ENCODE assay signal across 8 mouse cellular contexts in genomic region chr6:35253474-35253873, GRCm38 (mm10). TPM values are rescaled to one million over a fixed set of nuclear protein-coding genes. Genes with fewer than 3 reads are reported as not detected.
A peak's percentile ranks its signal among the peaks of the same experiment; 100 is the strongest.
DNase-seq lines count a peak whose midpoint lies in the region; ATAC-seq and TF ChIP-seq lines count a peak whose summit lies in the region.

No protein-coding gene starts in this region.

- H3K27ac ChIP-seq in heart, embryonic 11.5 days (ENCODE audit: low read depth, low read length), result peak overlapping the region; percentile 96
- peak overlapping the region; percentile 92 for H3K27ac ChIP-seq in embryonic facial prominence, embryonic 10.5 days (replicated peaks)
- H3K27ac ChIP-seq in hindbrain, embryonic 15.5 days (replicated peaks), result no peak overlapping the region
- no peak overlapping the region for H3K27ac ChIP-seq in midbrain, embryonic 13.5 days
- H3K27ac ChIP-seq in thymus, adult 2 months (ENCODE audit: control insufficient read depth, insufficient read depth, low read length), result no peak overlapping the region

- TF ChIP-seq POLR2A in thymus, adult 2 months (IDR thresholded peaks at IDR 0.05; ENCODE audit: control insufficient read depth, extremely low read depth, insufficient read depth, low read length, poor library complexity), result no peak

- TF ChIP-seq CTCF in thymus, adult 2 months (IDR thresholded peaks at IDR 0.05; ENCODE audit: borderline replicate concordance, control insufficient read depth, extremely low read depth, insufficient read depth, low read length, poor library complexity), result no peak

- peak overlapping the region; percentile 75 for H3K4me3 ChIP-seq in heart, embryonic 11.5 days (ENCODE audit: low read depth, low read length)
- H3K4me3 ChIP-seq in embryonic facial prominence, embryonic 10.5 days, result peak overlapping the region; percentile 75
- peak overlapping the region; percentile 76 for H3K4me3 ChIP-seq in hindbrain, embryonic 15.5 days
- peak overlapping the region; percentile 72 for H3K4me3 ChIP-seq in midbrain, embryonic 13.5 days (replicated peaks)
- H3K4me3 ChIP-seq in thymus, adult 2 months (ENCODE audit: control insufficient read depth, insufficient read depth, low read length), result no peak overlapping the region

- peak overlapping the region; percentile 77 for H3K4me2 ChIP-seq in heart, embryonic 11.5 days
- peak overlapping the region; percentile 71 for H3K4me2 ChIP-seq in hindbrain, embryonic 15.5 days
- H3K4me2 ChIP-seq in midbrain, embryonic 13.5 days (replicated peaks), result peak overlapping the region; percentile 65

- peaks cover 52% of the 10 kb centered on the region for H3K4me1 ChIP-seq in heart, embryonic 11.5 days (ENCODE audit: control insufficient read depth, insufficient read depth, low read length)
- H3K4me1 ChIP-seq in embryonic facial prominence, embryonic 10.5 days, result peaks cover 36% of the 10 kb centered on the region
- peaks cover 34% of the 10 kb centered on the region for H3K4me1 ChIP-seq in hindbrain, embryonic 15.5 days (replicated peaks)
- peaks cover 33% of the 10 kb centered on the region for H3K4me1 ChIP-seq in midbrain, embryonic 13.5 days (replicated peaks)
- peaks cover 17% of the 10 kb centered on the region for H3K4me1 ChIP-seq in thymus, adult 2 months (replicated peaks; ENCODE audit: control insufficient read depth, insufficient read depth, low read length)

- WGBS in heart, embryonic 11.5 days (ENCODE audit: insufficient replicate concordance), result 34% methylated on average over 5 of the region's 5 CpGs
- WGBS in embryonic facial prominence, embryonic 10.5 days, result 41% methylated on average over 5 of the region's 5 CpGs
- 51% methylated on average over 5 of the region's 5 CpGs for WGBS in hindbrain, embryonic 15.5 days
- WGBS in midbrain, embryonic 13.5 days, result 49% methylated on average over 5 of the region's 5 CpGs
- WGBS in thymus, adult 2 months, result 62% methylated on average over 5 of the region's 5 CpGs

- H3K36me3 ChIP-seq in heart, embryonic 11.5 days (ENCODE audit: control insufficient read depth, insufficient read depth, low read length), result no peaks in the 10 kb centered on the region
- peaks cover 4% of the 10 kb centered on the region for H3K36me3 ChIP-seq in embryonic facial prominence, embryonic 10.5 days (replicated peaks)
- H3K36me3 ChIP-seq in hindbrain, embryonic 15.5 days, result no peaks in the 10 kb centered on the region
- no peaks in the 10 kb centered on the region for H3K36me3 ChIP-seq in midbrain, embryonic 13.5 days
- no peaks in the 10 kb centered on the region for H3K36me3 ChIP-seq in thymus, adult 2 months (ENCODE audit: control insufficient read depth, insufficient read depth, low read length)

- H3K27me3 ChIP-seq in heart, embryonic 11.5 days (ENCODE audit: control insufficient read depth, insufficient read depth, low read length), result no peaks in the 10 kb centered on the region
- H3K27me3 ChIP-seq in embryonic facial prominence, embryonic 10.5 days (replicated peaks; ENCODE audit: low read depth, poor library complexity, severe bottlenecking), result no peaks in the 10 kb centered on the region
- H3K27me3 ChIP-seq in hindbrain, embryonic 15.5 days, result no peaks in the 10 kb centered on the region
- no peaks in the 10 kb centered on the region for H3K27me3 ChIP-seq in midbrain, embryonic 13.5 days
- no peaks in the 10 kb centered on the region for H3K27me3 ChIP-seq in thymus, adult 2 months (ENCODE audit: control insufficient read depth, insufficient read depth, low read length)

- H3K9ac ChIP-seq in heart, embryonic 11.5 days (ENCODE audit: low read depth, low read length), result peak overlapping the region; percentile 89
- H3K9ac ChIP-seq in hindbrain, embryonic 15.5 days, result 0 out of 2 replicates have a peak overlapping the region, but pooled peaks have one; percentile 72
- peak overlapping the region; percentile 73 for H3K9ac ChIP-seq in midbrain, embryonic 13.5 days (replicated peaks)

- H3K9me3 ChIP-seq in heart, embryonic 11.5 days (replicated peaks; ENCODE audit: control insufficient read depth, low read length), result no peaks in the 10 kb centered on the region
- H3K9me3 ChIP-seq in embryonic facial prominence, embryonic 10.5 days, result no peaks in the 10 kb centered on the region
- no peaks in the 10 kb centered on the region for H3K9me3 ChIP-seq in hindbrain, embryonic 15.5 days
- H3K9me3 ChIP-seq in midbrain, embryonic 13.5 days, result no peaks in the 10 kb centered on the region

- DNase-seq in heart, adult 8-10 months (ENCODE audit: low spot score), result no peak
- no peak for DNase-seq in embryonic facial prominence, embryonic 10.5 days (ENCODE audit: low spot score)
- no peak for DNase-seq in spleen, adult 12 weeks (ENCODE audit: low spot score)
- no peak for DNase-seq in frontal cortex, postnatal 14 days (ENCODE audit: low spot score in 2 of 2)
- no peak for DNase-seq in thymus, adult 2 months

- ATAC-seq in heart, embryonic 11.5 days (replicated peaks; ENCODE audit: insufficient number of reproducible peaks, low FRiP score, low TSS enrichment), result no peak
- ATAC-seq in hindbrain, embryonic 15.5 days (ENCODE audit: low FRiP score, low read depth), result no peak
- no peak for ATAC-seq in midbrain, embryonic 13.5 days

RNA-seq across cellular contexts. Expression of gene Slc13a4, which starts 54.5 kb away (rescaled TPM):
- polyA plus RNA-seq in heart, embryonic 11.5 days (2014; fragmentation: Nextera tagmentation; extraction: Ambion mirVana), result 2.4 and 2.7 TPM in 2 replicates
- under 1 TPM in 2 of 4 experiments, not detected in 2; 0.14 to 0.37 TPM for total RNA-seq in heart, adult 8-10 months (2022)
- 0.50 and 0.57 TPM in 2 replicates for polyA plus RNA-seq in embryonic facial prominence, embryonic 10.5 days (2016; fragmentation: Nextera tagmentation; extraction: Ambion mirVana)
- 7.5 and 10.4 TPM in 2 replicates for polyA plus RNA-seq in hindbrain, embryonic 15.5 days (2015; fragmentation: Nextera tagmentation; extraction: Ambion mirVana)
- polyA plus RNA-seq in midbrain, embryonic 13.5 days (2015; fragmentation: Nextera tagmentation; extraction: Ambion mirVana), result 1.8 and 2.5 TPM in 2 replicates
- polyA plus RNA-seq in thymus, adult 2 months (2012; rRNA removed), result 0.26 and 0.34 TPM in 2 replicates

Comparison
In these comparisons a context has a peak if more than half of its experiments do, and no peak if none do; other contexts are left out.
1. H3K27ac ChIP-seq: peak in heart, embryonic 11.5 days (single experiment) and embryonic facial prominence, embryonic 10.5 days (single experiment); none in hindbrain, embryonic 15.5 days (single experiment), midbrain, embryonic 13.5 days (single experiment) and thymus, adult 2 months (single experiment).
2. Peak in every context shown above with its lines, with median percentiles within 50 percentile points of each other: H3K4me2 ChIP-seq and H3K9ac ChIP-seq.